ENCODE assay signal across 8 mouse cellular contexts in genomic region chr11:75178011-75178410, GRCm38 (mm10). TPM values are rescaled to one million over a fixed set of nuclear protein-coding genes. Genes with fewer than 3 reads are reported as not detected.
DNase-seq lines count a peak whose midpoint lies in the region; ATAC-seq and TF ChIP-seq lines count a peak whose summit lies in the region.

No protein-coding gene starts in this region.

- WGBS in kidney, postnatal 0 days: 42% methylated on average over 12 of the region's 12 CpGs
- WGBS in hindbrain, embryonic 14.5 days: 57% methylated on average over 12 of the region's 12 CpGs
- 55% methylated on average over 12 of the region's 12 CpGs for WGBS in midbrain, embryonic 16.5 days

- no peak for TF ChIP-seq CTCF in kidney, postnatal 0 days (IDR thresholded peaks at IDR 0.05; ENCODE audit: low read depth)
- TF ChIP-seq CTCF in cortical plate, adult 2 months (IDR thresholded peaks at IDR 0.05; ENCODE audit: extremely low read depth, insufficient read depth, low read length): no peak

- ATAC-seq in kidney, postnatal 0 days (replicated peaks; ENCODE audit: low FRiP score, low read depth): no peak
- ATAC-seq in hindbrain, embryonic 14.5 days (ENCODE audit: low FRiP score): no peak
- no peak for ATAC-seq in midbrain, embryonic 16.5 days

- peak overlapping the region; percentile 75 for H3K4me2 ChIP-seq in kidney, postnatal 0 days (ENCODE audit: low read length)
- peak overlapping the region; percentile 98 for H3K4me2 ChIP-seq in hindbrain, embryonic 14.5 days (replicated peaks)
- H3K4me2 ChIP-seq in midbrain, embryonic 16.5 days (ENCODE audit: low read length): peak overlapping the region; percentile 97

- H3K36me3 ChIP-seq in kidney, postnatal 0 days (ENCODE audit: insufficient read depth, low read length): peaks cover 19% of the 10 kb centered on the region; the same call in 1 of the 2 replicates
- H3K36me3 ChIP-seq in hindbrain, embryonic 14.5 days (replicated peaks; ENCODE audit: control insufficient read depth, insufficient read depth): peaks cover 28% of the 10 kb centered on the region
- H3K36me3 ChIP-seq in midbrain, embryonic 16.5 days (ENCODE audit: control insufficient read depth, insufficient read depth, low read length): peaks cover 2% of the 10 kb centered on the region; the same call in 1 of the 2 replicates

- no peak for DNase-seq in kidney, postnatal 0 days (ENCODE audit: low spot score)
- no peak for DNase-seq in kidney, postnatal 25 days
- DNase-seq in hindbrain, embryonic 14.5 days (ENCODE audit: low spot score): no peak
- no peak for DNase-seq in frontal cortex, postnatal 25 days (ENCODE audit: low spot score in 2 of 2)
- no peak for DNase-seq in frontal cortex, adult 2 months (ENCODE audit: extremely low spot score in 1 of 2, low spot score in 1 of 2)
- DNase-seq in urinary bladder, postnatal 14 days (ENCODE audit: low spot score): no peak

- H3K4me1 ChIP-seq in kidney, postnatal 0 days (replicated peaks; ENCODE audit: insufficient read depth, low read length): peaks cover 9% of the 10 kb centered on the region
- no peaks in the 10 kb centered on the region; the same call in 1 of the 2 replicates for H3K4me1 ChIP-seq in cortical plate, adult 2 months (ENCODE audit: control insufficient read depth, insufficient read depth, low read length)
- peaks cover 13% of the 10 kb centered on the region for H3K4me1 ChIP-seq in hindbrain, embryonic 14.5 days (replicated peaks; ENCODE audit: control insufficient read depth, insufficient read depth, low read length)
- H3K4me1 ChIP-seq in midbrain, embryonic 16.5 days (ENCODE audit: control insufficient read depth, insufficient read depth, low read length): peaks cover 19% of the 10 kb centered on the region

- TF ChIP-seq POLR2A in cortical plate, adult 2 months (IDR thresholded peaks at IDR 0.05; ENCODE audit: extremely low read depth, insufficient read depth, low read length): no peak

- H3K9ac ChIP-seq in kidney, postnatal 0 days (ENCODE audit: low read depth, low read length): peak overlapping the region; percentile 89
- H3K9ac ChIP-seq in hindbrain, embryonic 14.5 days: peak overlapping the region; percentile 81
- H3K9ac ChIP-seq in midbrain, embryonic 16.5 days (ENCODE audit: low read depth, low read length): peak overlapping the region; percentile 82

- H3K27ac ChIP-seq in kidney, postnatal 0 days: peak overlapping the region; percentile 73
- no peak overlapping the region for H3K27ac ChIP-seq in cortical plate, adult 2 months (ENCODE audit: insufficient read depth, low read length)
- H3K27ac ChIP-seq in hindbrain, embryonic 14.5 days: peak overlapping the region; percentile 83
- H3K27ac ChIP-seq in midbrain, embryonic 16.5 days (ENCODE audit: low read length): peak overlapping the region; percentile 94; the same call in 1 of the 2 replicates

- no peaks in the 10 kb centered on the region for H3K27me3 ChIP-seq in kidney, postnatal 0 days (ENCODE audit: insufficient read depth, low read length)
- H3K27me3 ChIP-seq in hindbrain, embryonic 14.5 days (ENCODE audit: control insufficient read depth, insufficient read depth, low read length): 0 out of 2 replicates have a peak, but pooled peaks cover 3% of the 10 kb centered on the region
- peaks cover 4% of the 10 kb centered on the region; the same call in 1 of the 2 replicates for H3K27me3 ChIP-seq in midbrain, embryonic 16.5 days (ENCODE audit: control insufficient read depth, insufficient read depth, low read depth, low read length)

- H3K9me3 ChIP-seq in kidney, postnatal 0 days (replicated peaks; ENCODE audit: low read length): no peaks in the 10 kb centered on the region
- H3K9me3 ChIP-seq in hindbrain, embryonic 14.5 days (ENCODE audit: control insufficient read depth, low read length): no peaks in the 10 kb centered on the region
- H3K9me3 ChIP-seq in midbrain, embryonic 16.5 days (replicated peaks; ENCODE audit: control insufficient read depth, low read length, poor library complexity, severe bottlenecking): no peaks in the 10 kb centered on the region

- H3K4me3 ChIP-seq in kidney, postnatal 0 days (replicated peaks; ENCODE audit: low read depth, low read length): peak overlapping the region; percentile 84
- peak overlapping the region; percentile 49 for H3K4me3 ChIP-seq in cortical plate, adult 2 months (ENCODE audit: insufficient read depth, low read length)
- peak overlapping the region; percentile 70 for H3K4me3 ChIP-seq in hindbrain, embryonic 14.5 days (replicated peaks; ENCODE audit: low read length)
- H3K4me3 ChIP-seq in midbrain, embryonic 16.5 days (ENCODE audit: low read depth, low read length): peak overlapping the region; percentile 73

RNA-seq across cellular contexts. Expression of gene Ovca2, which starts 0.6 kb away (rescaled TPM):
- 26.6 and 28.3 TPM in 2 replicates for polyA plus RNA-seq in kidney, postnatal 0 days (2015; fragmentation: Nextera tagmentation; extraction: Ambion mirVana)
- polyA plus RNA-seq in cortical plate, adult 2 months (2012; rRNA removed): 19.5 and 21.4 TPM in 2 replicates
- 17.4 and 20.3 TPM in 2 replicates for polyA plus RNA-seq in hindbrain, embryonic 14.5 days (2014; fragmentation: Nextera tagmentation; extraction: Ambion mirVana)
- 13.3 and 14.5 TPM in 2 replicates for polyA plus RNA-seq in midbrain, embryonic 16.5 days (2015; fragmentation: Nextera tagmentation; extraction: Ambion mirVana)
- 17.3 and 18.5 TPM in 2 replicates for polyA plus RNA-seq in frontal cortex, adult 2 months (2012; rRNA removed)

RNA-seq across cellular contexts. Expression of gene Hic1, which starts 8.7 kb away (rescaled TPM):
- polyA plus RNA-seq in kidney, postnatal 0 days (2015; fragmentation: Nextera tagmentation; extraction: Ambion mirVana): 18.5 and 26.9 TPM in 2 replicates
- polyA plus RNA-seq in cortical plate, adult 2 months (2012; rRNA removed): 3.0 and 3.8 TPM in 2 replicates
- 1.9 and 2.6 TPM in 2 replicates for polyA plus RNA-seq in hindbrain, embryonic 14.5 days (2014; fragmentation: Nextera tagmentation; extraction: Ambion mirVana)
- polyA plus RNA-seq in midbrain, embryonic 16.5 days (2015; fragmentation: Nextera tagmentation; extraction: Ambion mirVana): 1.3 and 1.8 TPM in 2 replicates
- 4.1 and 4.2 TPM in 2 replicates for polyA plus RNA-seq in frontal cortex, adult 2 months (2012; rRNA removed)

RNA-seq across cellular contexts. Expression of gene Dph1, which starts 13.0 kb away (rescaled TPM):
- polyA plus RNA-seq in kidney, postnatal 0 days (2015; fragmentation: Nextera tagmentation; extraction: Ambion mirVana): 26.3 TPM in 2 replicates
- 29.1 and 30.9 TPM in 2 replicates for polyA plus RNA-seq in cortical plate, adult 2 months (2012; rRNA removed)
- 13.6 and 14.4 TPM in 2 replicates for polyA plus RNA-seq in hindbrain, embryonic 14.5 days (2014; fragmentation: Nextera tagmentation; extraction: Ambion mirVana)
- polyA plus RNA-seq in midbrain, embryonic 16.5 days (2015; fragmentation: Nextera tagmentation; extraction: Ambion mirVana): 12.5 and 14.0 TPM in 2 replicates
- polyA plus RNA-seq in frontal cortex, adult 2 months (2012; rRNA removed): 21.2 and 22.2 TPM in 2 replicates

RNA-seq across cellular contexts. Expression of gene Rtn4rl1, which starts 15.6 kb away (rescaled TPM):
- polyA plus RNA-seq in kidney, postnatal 0 days (2015; fragmentation: Nextera tagmentation; extraction: Ambion mirVana): 4.2 and 4.6 TPM in 2 replicates
- polyA plus RNA-seq in cortical plate, adult 2 months (2012; rRNA removed): 37.9 and 40.1 TPM in 2 replicates
- 8.5 and 10.3 TPM in 2 replicates for polyA plus RNA-seq in hindbrain, embryonic 14.5 days (2014; fragmentation: Nextera tagmentation; extraction: Ambion mirVana)
- 17.8 and 19.7 TPM in 2 replicates for polyA plus RNA-seq in midbrain, embryonic 16.5 days (2015; fragmentation: Nextera tagmentation; extraction: Ambion mirVana)
- 25.3 and 28.1 TPM in 2 replicates for polyA plus RNA-seq in frontal cortex, adult 2 months (2012; rRNA removed)
